Mouse (Mus musculus): ENCODE results near the gene Eif1ad.

DNA sequence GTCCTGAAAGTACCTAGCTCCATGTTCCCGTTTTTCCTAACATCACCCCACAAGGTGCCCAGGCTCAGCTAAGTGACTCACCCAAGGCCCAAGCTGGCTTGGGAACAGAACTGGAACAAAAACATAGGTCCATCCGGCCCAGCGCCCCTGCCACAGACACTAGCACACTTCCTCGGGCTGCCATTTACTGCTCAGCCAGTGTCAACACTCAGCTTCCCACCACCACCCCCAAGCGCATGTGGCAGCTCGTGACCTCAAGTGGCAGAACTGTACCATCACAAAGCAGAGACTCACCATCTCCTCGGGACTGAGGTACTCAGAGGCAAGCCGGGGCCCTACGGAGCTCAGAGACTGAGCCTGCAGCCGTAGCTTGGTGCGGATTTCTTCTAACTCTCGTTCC lies 16.8 kb downstream of the Eif1ad start:
- no peak for TF ChIP-seq CTCF (IDR thresholded peaks at IDR 0.05; ENCODE audit: extremely low read depth, insufficient read depth, low read length)
- no peak for TF ChIP-seq POLR2A (IDR thresholded peaks at IDR 0.05; ENCODE audit: extremely low read depth, insufficient read depth, low read length)
